Mouse (Mus musculus): ENCODE results near the gene Fam102a. TPM values are rescaled to one million over a fixed set of nuclear protein-coding genes. Genes with fewer than 3 reads are reported as not detected.
A peak's percentile ranks its signal among the peaks of the same experiment; 100 is the strongest.

The Fam102a gene
- polyA plus RNA-seq, 1 experiment from 2014 or later, result 12.3 TPM

DNA sequence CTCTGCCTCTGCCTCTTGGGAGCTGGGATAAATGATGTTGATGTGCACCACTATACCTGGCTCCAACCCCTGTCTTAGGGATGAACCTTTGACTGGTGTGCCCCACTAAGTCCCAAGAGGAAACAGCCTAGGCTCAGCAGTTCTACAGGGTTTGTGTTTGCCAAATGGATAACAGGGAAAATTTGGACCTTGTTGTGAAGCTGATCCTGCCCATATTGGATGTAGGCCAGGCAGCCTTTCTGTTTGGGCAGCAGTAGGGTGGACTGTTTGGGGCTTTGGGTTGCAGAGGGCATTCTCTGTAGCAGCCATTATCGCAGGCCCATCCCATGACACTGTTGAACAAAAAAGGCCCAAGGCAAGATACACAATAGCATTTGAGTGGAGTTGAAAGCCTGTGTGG, 11.8 kb downstream of the Fam102a start:
- peaks cover 25% of the 10 kb centered on the region for H3K4me1 ChIP-seq (replicated peaks)
- H3K36me3 ChIP-seq, result peaks cover 28% of the 10 kb centered on the region

DNA sequence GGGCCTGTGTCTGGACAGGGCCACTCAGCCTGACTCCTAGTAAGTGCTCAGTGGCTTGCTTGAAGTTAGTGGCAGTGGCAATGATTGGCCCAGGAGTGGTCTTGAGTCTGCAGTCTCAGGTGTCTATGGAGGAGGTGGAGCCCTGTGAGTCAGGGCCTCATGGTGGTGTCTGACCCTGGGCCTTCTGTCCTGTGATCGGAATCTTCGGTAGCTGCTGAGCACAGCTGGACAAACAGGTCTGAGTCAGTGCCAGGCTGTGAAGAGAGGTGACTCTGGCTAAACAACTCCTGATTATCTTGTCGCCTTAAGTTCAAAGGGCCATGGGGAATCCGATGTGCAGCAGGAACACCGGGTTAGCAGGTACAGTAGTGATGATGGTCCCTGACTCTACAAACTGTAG, 12.2 kb downstream of the Fam102a start:
- Histone ChIP-seq H3K27me3 (no peaks in the 10 kb centered on the region), H3K36me3 (peaks cover 28% of the 10 kb centered on the region), H3K9ac (replicated peaks) (no peak overlapping the region), H3K27ac (no peak overlapping the region), H3K4me1 (replicated peaks) (peaks cover 23% of the 10 kb centered on the region), H3K9me3 (no peaks in the 10 kb centered on the region), H3K4me2 (no peak overlapping the region), H3K4me3 (replicated peaks) (no peak overlapping the region)
- ATAC-seq (ENCODE audit: insufficient number of reproducible peaks, insufficient read depth, low FRiP score, low TSS enrichment, low read depth), result no peak
- 88% methylated on average over 5 of the region's 5 CpGs for WGBS

More for the DNA sequence above, 11.8 kb downstream of the Fam102a start:
- no peak overlapping the region for H3K4me3 ChIP-seq (replicated peaks)
- no peak for ATAC-seq (ENCODE audit: insufficient number of reproducible peaks, insufficient read depth, low FRiP score, low TSS enrichment, low read depth)
- no peak overlapping the region for H3K9ac ChIP-seq (replicated peaks)
- no peaks in the 10 kb centered on the region for H3K27me3 ChIP-seq
- H3K9me3 ChIP-seq, result no peaks in the 10 kb centered on the region
- no peak overlapping the region for H3K27ac ChIP-seq
- WGBS, result 97% methylated on average over 1 of the region's 1 CpGs
- no peak overlapping the region for H3K4me2 ChIP-seq

DNA sequence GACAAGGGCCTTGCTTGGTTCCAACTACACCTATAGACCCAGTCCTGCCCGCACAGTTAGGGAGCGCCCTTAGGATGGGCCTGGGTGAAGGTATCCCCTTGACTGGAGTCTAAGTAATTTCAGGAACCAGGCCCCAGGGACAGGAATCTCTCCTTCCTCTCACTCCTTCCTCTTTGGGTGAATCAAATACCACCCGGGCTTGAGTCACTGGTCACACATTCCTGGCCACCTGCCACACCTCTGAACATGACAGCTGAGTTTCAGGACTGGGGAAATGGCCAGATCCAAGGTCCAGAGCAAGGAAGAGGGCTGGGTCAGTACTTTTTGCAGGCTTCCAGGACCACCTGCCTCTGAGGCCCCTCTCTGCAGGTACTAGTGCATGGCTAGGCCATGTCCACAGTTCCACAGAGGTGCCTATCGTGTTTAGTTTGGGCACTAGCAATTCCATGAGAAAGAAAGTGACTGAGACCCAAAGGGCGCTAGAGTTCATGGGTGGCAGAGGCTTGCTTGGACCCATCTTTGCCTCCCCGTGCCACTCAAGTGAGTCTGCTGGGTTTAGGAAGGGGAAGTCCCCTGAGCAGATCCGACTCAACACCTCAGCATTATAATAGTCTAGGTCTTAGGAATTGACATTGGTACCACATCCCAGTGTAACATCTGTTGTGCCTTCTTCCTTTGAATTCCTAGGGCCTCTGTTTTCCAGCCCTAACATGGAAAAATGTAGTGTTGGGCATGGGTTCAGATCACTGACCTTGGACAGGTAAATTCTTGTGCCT, 13.0 kb downstream of the Fam102a start:
- WGBS, result 88% methylated on average over 7 of the region's 7 CpGs
- no peak overlapping the region for H3K9ac ChIP-seq (replicated peaks)
- H3K27ac ChIP-seq, result no peak overlapping the region
- H3K4me1 ChIP-seq (replicated peaks), result peaks cover 21% of the 10 kb centered on the region
- no peak for ATAC-seq (ENCODE audit: insufficient number of reproducible peaks, insufficient read depth, low FRiP score, low TSS enrichment, low read depth)
- H3K4me3 ChIP-seq (replicated peaks), result no peak overlapping the region
- no peak overlapping the region for H3K4me2 ChIP-seq
- peaks cover 28% of the 10 kb centered on the region for H3K36me3 ChIP-seq
- no peaks in the 10 kb centered on the region for H3K9me3 ChIP-seq
- no peaks in the 10 kb centered on the region for H3K27me3 ChIP-seq

DNA sequence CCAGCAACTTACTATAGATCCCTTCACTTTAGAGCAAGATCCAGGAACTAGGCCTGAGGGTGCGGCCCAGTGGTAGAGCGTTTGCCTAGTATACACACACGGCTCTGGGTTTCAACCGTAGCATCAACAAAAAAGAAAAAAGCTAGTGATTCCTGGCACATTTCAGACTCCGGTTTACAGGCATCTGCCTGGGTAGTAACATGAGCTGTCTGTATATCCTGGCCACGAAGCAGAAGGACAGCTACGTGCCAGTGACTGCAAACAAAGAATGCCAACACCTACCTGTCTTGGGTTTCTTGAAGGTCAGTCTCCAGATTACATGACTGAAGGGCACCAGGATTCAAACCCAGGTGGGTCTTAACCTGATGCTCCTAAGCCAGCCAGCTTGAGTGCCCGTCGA, 14.0 kb downstream of the Fam102a start:
- Histone ChIP-seq H3K4me2 (no peak overlapping the region), H3K9me3 (no peaks in the 10 kb centered on the region), H3K27me3 (no peaks in the 10 kb centered on the region), H3K27ac (peak overlapping the region; percentile 75; the same call in 1 of the 2 replicates), H3K9ac (replicated peaks) (0 out of 2 replicates have a peak overlapping the region, but pooled peaks have one; percentile 12), H3K36me3 (peaks cover 28% of the 10 kb centered on the region), H3K4me1 (replicated peaks) (peaks cover 21% of the 10 kb centered on the region), H3K4me3 (replicated peaks) (no peak overlapping the region)
- 82% methylated on average over 9 of the region's 9 CpGs for WGBS
- ATAC-seq (ENCODE audit: insufficient number of reproducible peaks, insufficient read depth, low FRiP score, low TSS enrichment, low read depth), result no peak

DNA sequence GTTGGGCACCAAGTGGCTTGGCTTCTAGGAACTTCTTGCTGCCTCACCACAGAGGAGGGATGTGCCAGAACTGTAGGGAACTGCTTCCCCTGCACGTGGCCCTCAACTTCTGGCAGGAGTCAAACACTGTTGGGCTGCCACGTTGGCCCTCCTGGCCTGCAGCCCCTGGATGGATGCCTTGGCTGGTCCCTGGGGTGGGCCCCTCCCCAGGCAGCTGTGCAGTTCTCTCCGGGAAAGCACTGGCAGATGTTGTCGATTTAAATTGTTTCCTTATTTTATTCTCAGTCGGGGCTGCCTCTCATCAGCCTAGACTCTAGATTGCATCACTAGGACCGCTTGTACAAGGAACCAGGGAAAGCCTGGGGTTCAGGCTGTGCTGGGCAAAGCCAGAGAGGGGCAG, 14.6 kb downstream of the Fam102a start:
- H3K27me3 ChIP-seq, result no peaks in the 10 kb centered on the region
- peaks cover 21% of the 10 kb centered on the region for H3K4me1 ChIP-seq (replicated peaks)
- ATAC-seq (ENCODE audit: insufficient number of reproducible peaks, insufficient read depth, low FRiP score, low TSS enrichment, low read depth), result 0 out of 2 replicates have a peak, but pooled peaks have one; percentile 26
- H3K4me3 ChIP-seq (replicated peaks), result no peak overlapping the region
- no peak overlapping the region for H3K9ac ChIP-seq (replicated peaks)
- no peaks in the 10 kb centered on the region for H3K9me3 ChIP-seq
- H3K27ac ChIP-seq, result peak overlapping the region; percentile 75
- WGBS, result 39% methylated on average over 6 of the region's 6 CpGs
- no peak overlapping the region for H3K4me2 ChIP-seq
- peaks cover 28% of the 10 kb centered on the region for H3K36me3 ChIP-seq

DNA sequence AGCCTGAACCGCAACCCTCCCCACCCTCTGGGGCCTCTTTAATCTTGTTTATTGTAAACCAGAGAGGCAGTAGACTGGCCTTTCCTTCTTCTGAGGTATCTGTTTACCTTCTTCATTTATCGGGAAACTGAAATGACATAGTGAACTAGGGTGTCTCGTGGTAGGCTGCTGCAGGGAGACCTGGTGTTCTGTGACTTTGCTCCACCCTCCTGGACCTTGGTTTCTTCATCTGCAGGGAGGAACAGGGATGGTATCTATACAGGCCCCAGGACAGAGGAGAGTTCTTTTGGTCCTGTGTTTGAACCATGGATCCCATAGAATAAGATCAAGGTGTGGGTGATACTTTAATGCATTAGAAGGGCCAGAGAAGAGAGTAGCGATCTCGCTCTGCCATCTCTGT, 16.1 kb downstream of the Fam102a start:
- no peak for ATAC-seq (ENCODE audit: insufficient number of reproducible peaks, insufficient read depth, low FRiP score, low TSS enrichment, low read depth)
- Histone ChIP-seq H3K4me1 (replicated peaks) (peaks cover 31% of the 10 kb centered on the region), H3K27me3 (no peaks in the 10 kb centered on the region), H3K4me3 (replicated peaks) (no peak overlapping the region), H3K27ac (no peak overlapping the region), H3K9me3 (no peaks in the 10 kb centered on the region), H3K4me2 (no peak overlapping the region), H3K9ac (replicated peaks) (no peak overlapping the region), H3K36me3 (peaks cover 24% of the 10 kb centered on the region)
- WGBS, result 71% methylated on average over 5 of the region's 5 CpGs

DNA sequence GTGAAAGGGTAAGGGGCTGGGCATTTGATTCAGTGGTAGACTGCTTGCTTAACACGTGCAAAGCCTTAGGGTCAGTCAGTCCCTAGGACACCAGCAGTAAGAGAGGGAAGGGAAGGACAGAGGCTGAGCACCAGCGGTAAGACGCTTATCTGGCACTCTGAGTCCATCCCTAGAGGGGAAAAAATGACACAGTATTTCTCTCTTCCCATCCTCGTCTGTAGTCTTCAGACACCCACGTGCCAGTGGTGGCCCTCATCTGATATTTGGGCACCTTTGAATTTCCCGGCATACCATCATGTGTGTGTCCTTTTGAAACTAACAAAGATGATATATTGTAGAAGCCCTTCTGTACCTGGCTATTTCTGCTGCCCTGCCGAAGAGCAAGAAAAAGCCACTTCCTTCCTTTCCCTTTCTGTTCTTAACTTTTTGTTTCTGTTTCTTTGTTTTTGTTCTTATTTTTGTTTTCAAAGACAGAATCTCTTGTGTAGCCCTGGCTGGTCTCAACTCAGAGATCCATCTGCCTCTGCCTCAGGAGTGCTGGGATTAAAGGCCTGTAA, 18.5 kb downstream of the Fam102a start:
- no peak overlapping the region for H3K27ac ChIP-seq
- WGBS, result 88% methylated on average over 7 of the region's 7 CpGs
- no peak overlapping the region for H3K4me2 ChIP-seq
- H3K27me3 ChIP-seq, result no peaks in the 10 kb centered on the region
- peaks cover 22% of the 10 kb centered on the region for H3K36me3 ChIP-seq
- no peaks in the 10 kb centered on the region for H3K9me3 ChIP-seq
- H3K9ac ChIP-seq (replicated peaks), result no peak overlapping the region
- H3K4me3 ChIP-seq (replicated peaks), result no peak overlapping the region
- H3K4me1 ChIP-seq (replicated peaks), result peaks cover 40% of the 10 kb centered on the region
- ATAC-seq (ENCODE audit: insufficient number of reproducible peaks, insufficient read depth, low FRiP score, low TSS enrichment, low read depth), result no peak

DNA sequence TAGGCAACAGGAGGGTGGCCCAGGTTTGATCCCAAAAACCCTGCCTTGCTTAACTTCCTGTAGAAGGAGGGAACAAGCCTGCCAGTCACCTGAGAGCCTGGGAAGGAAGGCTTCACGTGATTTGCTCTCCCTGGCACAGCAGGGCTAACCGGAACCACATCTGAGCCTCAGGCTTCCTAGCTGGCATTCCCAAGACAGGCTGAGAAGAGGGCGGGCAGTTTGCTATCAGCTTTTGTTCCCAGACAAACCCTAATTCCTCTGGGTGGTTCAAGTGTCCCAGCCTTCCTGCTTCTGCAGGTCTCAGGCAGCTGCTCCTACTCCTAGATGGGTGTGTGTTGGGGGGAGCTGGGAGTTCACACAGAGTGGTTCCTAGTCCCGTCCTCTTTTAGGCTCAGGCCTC, 20.4 kb downstream of the Fam102a start:
- Histone ChIP-seq H3K27me3 (no peaks in the 10 kb centered on the region), H3K9ac (replicated peaks) (no peak overlapping the region), H3K27ac (peak overlapping the region; percentile 47), H3K4me2 (no peak overlapping the region), H3K36me3 (peaks cover 39% of the 10 kb centered on the region), H3K4me3 (replicated peaks) (no peak overlapping the region), H3K9me3 (no peaks in the 10 kb centered on the region), H3K4me1 (replicated peaks) (peaks cover 23% of the 10 kb centered on the region; the same call in 1 of the 2 replicates)
- WGBS, result 67% methylated on average over 4 of the region's 4 CpGs
- no peak for ATAC-seq (ENCODE audit: insufficient number of reproducible peaks, insufficient read depth, low FRiP score, low TSS enrichment, low read depth)

DNA sequence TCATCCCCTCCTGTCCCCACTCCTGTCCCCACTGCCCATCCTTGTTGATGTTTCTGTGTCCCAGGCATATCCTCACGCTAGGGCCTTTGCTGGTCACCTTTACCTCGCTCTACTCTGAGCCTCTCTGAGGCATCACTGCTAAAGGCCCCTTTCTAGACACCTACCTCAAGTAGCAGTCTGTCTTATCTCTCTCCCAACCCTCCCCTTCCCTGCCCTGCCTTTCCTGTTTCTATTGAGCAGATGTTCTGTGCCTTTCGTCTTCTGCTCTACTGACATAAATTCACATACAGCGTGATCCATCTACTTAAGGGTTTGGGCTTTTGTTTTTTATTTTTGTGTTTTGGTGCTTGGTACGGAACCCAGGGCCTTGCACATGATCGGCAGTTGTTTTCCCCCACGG, 20.9 kb downstream of the Fam102a start:
- ATAC-seq (ENCODE audit: insufficient number of reproducible peaks, insufficient read depth, low FRiP score, low TSS enrichment, low read depth), result no peak
- no peak overlapping the region for H3K27ac ChIP-seq
- H3K9ac ChIP-seq (replicated peaks), result no peak overlapping the region

DNA sequence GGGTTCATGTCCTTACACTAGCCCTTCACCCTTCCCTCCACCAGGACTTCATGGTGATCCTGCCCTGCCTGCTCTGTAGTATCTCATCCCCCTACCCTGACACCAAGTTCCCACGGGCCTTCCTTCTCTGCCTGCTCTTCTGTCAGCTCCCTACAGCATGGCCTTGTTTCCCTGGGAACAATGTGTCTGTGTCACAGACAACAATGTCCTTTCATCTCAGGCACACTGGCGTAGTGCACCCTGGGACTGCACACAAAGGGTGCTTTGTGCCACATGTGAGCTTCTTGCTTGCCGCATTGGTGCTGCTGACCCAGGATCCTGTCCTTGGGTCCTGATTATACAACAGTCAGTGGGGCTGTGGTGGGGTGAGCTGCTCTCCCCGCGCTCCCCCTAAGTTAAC, 24.4 kb downstream of the Fam102a start:
- H3K4me1 ChIP-seq (replicated peaks), result peaks cover 19% of the 10 kb centered on the region; the same call in 1 of the 2 replicates
- no peak overlapping the region for H3K4me3 ChIP-seq (replicated peaks)

More for the DNA sequence above, 20.9 kb downstream of the Fam102a start:
- 82% methylated on average over 7 of the region's 7 CpGs for WGBS
- Histone ChIP-seq H3K36me3 (peaks cover 44% of the 10 kb centered on the region), H3K27me3 (no peaks in the 10 kb centered on the region), H3K9me3 (no peaks in the 10 kb centered on the region), H3K4me1 (replicated peaks) (peaks cover 19% of the 10 kb centered on the region; the same call in 1 of the 2 replicates), H3K4me3 (replicated peaks) (no peak overlapping the region), H3K4me2 (no peak overlapping the region)

DNA sequence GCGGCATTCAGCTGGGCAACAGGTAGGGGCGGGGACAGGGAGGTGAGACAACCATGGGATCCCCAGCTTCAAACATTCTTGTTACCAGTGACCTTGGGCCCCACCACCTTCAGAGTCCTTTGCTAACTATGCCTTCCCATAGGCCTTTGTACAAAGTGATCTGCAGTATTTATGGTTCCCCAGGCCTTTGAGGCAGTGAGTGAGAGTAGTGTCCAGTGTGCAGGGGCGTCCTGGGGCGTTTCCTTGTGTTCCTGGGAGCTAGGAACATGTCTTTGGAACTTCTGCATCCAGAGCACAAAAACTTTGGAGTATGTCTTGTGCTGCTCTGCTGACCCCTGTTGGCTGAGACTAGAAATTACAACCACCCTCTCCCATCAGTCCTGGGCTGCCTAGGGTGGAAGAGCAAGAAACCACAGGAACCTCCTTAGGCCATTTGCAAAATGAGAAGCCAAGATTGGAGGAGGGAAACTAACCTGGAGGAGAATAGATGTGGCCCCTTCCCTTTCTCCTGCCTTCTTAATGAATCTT, 31.5 kb downstream of the Fam102a start:
- Histone ChIP-seq H3K27me3 (no peaks in the 10 kb centered on the region), H3K4me3 (replicated peaks) (no peak overlapping the region), H3K9me3 (no peaks in the 10 kb centered on the region), H3K36me3 (peaks cover 72% of the 10 kb centered on the region), H3K27ac (no peak overlapping the region), H3K9ac (replicated peaks) (no peak overlapping the region), H3K4me2 (no peak overlapping the region), H3K4me1 (replicated peaks) (peaks cover 5% of the 10 kb centered on the region)
- no peak for ATAC-seq (ENCODE audit: insufficient number of reproducible peaks, insufficient read depth, low FRiP score, low TSS enrichment, low read depth)
- 47% methylated on average over 4 of the region's 4 CpGs for WGBS

More for the DNA sequence above, 24.4 kb downstream of the Fam102a start:
- ATAC-seq (ENCODE audit: insufficient number of reproducible peaks, insufficient read depth, low FRiP score, low TSS enrichment, low read depth), result 0 out of 2 replicates have a peak, but pooled peaks have one; percentile 12
- H3K9me3 ChIP-seq, result no peaks in the 10 kb centered on the region
- H3K27ac ChIP-seq, result peak overlapping the region; percentile 42; the same call in 1 of the 2 replicates
- H3K27me3 ChIP-seq, result no peaks in the 10 kb centered on the region
- 74% methylated on average over 5 of the region's 5 CpGs for WGBS
- H3K9ac ChIP-seq (replicated peaks), result no peak overlapping the region
- no peak overlapping the region for H3K4me2 ChIP-seq
- H3K36me3 ChIP-seq, result peaks cover 75% of the 10 kb centered on the region
